Mouse (Mus musculus) adrenal gland, postnatal 14 days (tissue): ENCODE measurements around the gene Nlrp4c. TPM values are rescaled to one million over a fixed set of nuclear protein-coding genes. Genes with fewer than 3 reads are reported as not detected.

ENCODE experiments used
- total RNA-seq: library from RNA; stranded (reverse); gene quantifications from 2 replicates; pipeline ENCODE4 v1.2.3, GENCODE M21; 2021

Nlrp4c gene
- total RNA-seq, 1 experiment from 2014 or later, result not detected

Other genes starting within 250 kb of the Nlrp4c start
- gene Vmn1r63, start 239.7 kb upstream of the Nlrp4c start, total RNA-seq, result not detected in 2 replicates
- not detected in 2 replicates for gene Vmn1r64, start 160.6 kb upstream of the Nlrp4c start, total RNA-seq
- not detected in 2 replicates for gene Vmn1r65, start 34.2 kb upstream of the Nlrp4c start, total RNA-seq
- 45.4 and 51.4 TPM in 2 replicates for gene Zfp787, start 110.8 kb downstream of the Nlrp4c start, total RNA-seq
- gene Zfp444, start 127.1 kb downstream of the Nlrp4c start, total RNA-seq, result 21.5 and 23.0 TPM in 2 replicates
- not detected in 2 replicates for gene Galp, start 151.9 kb downstream of the Nlrp4c start, total RNA-seq
- gene Zscan5b, start 177.1 kb downstream of the Nlrp4c start, total RNA-seq, result not detected in 2 replicates
- gene Epp13, start 207.5 kb downstream of the Nlrp4c start, total RNA-seq, result not detected in 2 replicates
- gene Zfp667, start 241.4 kb downstream of the Nlrp4c start, total RNA-seq, result 7.1 and 7.2 TPM in 2 replicates